Mouse (Mus musculus): ENCODE data around the gene Gm4131. TPM values are rescaled to one million over a fixed set of nuclear protein-coding genes. Genes with fewer than 3 reads are reported as not detected.
A peak's percentile ranks its signal among the peaks of the same experiment; 100 is the strongest.

Gm4131 gene
- polyA plus RNA-seq, 1 experiment, result not detected

DNA sequence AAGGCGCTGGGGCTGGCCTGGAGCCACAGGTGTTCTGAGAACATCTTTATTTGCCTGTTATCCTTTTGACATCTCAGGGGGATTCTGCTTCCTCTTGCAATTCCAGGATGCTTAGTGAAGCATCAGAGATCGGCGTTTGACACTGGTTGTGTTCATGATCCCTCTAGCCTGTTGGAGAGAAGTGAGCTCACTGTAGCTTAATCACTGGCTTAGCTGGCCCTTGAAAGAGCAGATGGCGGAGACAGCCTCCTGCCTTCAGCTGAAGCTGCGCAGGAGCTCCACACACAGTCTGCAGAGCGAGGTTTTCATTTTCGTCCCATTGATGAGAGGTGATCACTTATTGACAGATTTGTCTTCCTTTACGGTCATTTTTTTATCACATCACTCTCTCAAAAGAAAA is 9.1 kb upstream of the Gm4131 start:
- WGBS, result 86% methylated on average over 8 of the region's 8 CpGs
- Histone ChIP-seq H3K4me3 (replicated peaks; ENCODE audit: extremely low read depth, low read depth, low read length) (no peak overlapping the region), H3K4me1 (ENCODE audit: control insufficient read depth, insufficient read depth, low read length) (no peaks in the 10 kb centered on the region)
- TF ChIP-seq CTCF (IDR thresholded peaks at IDR 0.05; ENCODE audit: insufficient read depth, low read length) (no peak), POLR2A (IDR thresholded peaks at IDR 0.05; ENCODE audit: borderline replicate concordance, extremely low read depth, low read depth, low read length) (no peak)
- DNase-seq, result no peak

DNA sequence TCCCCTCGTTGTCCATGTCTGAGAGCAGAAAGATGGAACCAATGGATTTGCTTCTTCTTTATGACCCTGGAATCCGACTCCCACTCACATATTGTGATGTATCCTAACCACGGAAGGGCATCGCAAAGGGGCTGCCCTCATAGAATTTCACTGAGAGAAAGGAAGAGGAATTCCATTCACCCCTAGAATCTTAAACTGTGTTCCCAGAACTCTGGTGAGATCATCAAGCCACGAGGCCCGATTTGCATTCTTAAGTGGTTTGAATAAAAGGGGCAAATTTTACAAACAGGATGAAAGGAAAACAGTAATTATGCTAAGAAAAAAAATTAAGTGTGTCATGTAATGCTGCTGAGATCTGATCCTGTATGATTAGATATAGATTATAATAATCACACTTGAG is 8.2 kb upstream of the Gm4131 start:
- TF ChIP-seq POLR2A (IDR thresholded peaks at IDR 0.05; ENCODE audit: borderline replicate concordance, extremely low read depth, low read depth, low read length), result no peak
- TF ChIP-seq CTCF (IDR thresholded peaks at IDR 0.05; ENCODE audit: insufficient read depth, low read length), result no peak
- 78% methylated on average over 6 of the region's 6 CpGs for WGBS
- Histone ChIP-seq H3K4me3 (replicated peaks; ENCODE audit: extremely low read depth, low read depth, low read length) (no peak overlapping the region), H3K4me1 (ENCODE audit: control insufficient read depth, insufficient read depth, low read length) (no peaks in the 10 kb centered on the region)
- no peak for DNase-seq

DNA sequence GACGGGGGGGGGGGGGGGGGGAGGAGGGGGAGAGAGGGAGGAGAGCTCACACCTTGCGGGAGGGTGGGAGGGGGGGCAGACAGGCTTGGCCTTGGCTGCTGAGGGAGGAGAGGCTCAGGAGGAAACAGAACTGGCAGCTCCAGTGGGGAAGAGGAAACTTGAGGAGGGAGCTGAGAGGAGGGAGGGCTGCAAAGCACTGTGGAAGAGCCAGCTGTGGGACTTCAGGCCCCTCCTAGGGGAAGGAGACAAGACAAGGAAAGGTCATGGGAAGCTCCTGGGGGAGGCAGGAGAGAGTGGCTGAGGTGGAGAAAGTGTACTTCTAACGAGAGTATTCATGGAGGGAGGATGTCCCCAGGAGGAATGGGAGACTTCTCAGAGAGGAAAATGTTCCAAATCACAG is 6.7 kb upstream of the Gm4131 start:
- Histone ChIP-seq H3K4me1 (ENCODE audit: control insufficient read depth, insufficient read depth, low read length) (no peaks in the 10 kb centered on the region), H3K4me3 (replicated peaks; ENCODE audit: extremely low read depth, low read depth, low read length) (no peak overlapping the region)
- no peak for DNase-seq
- WGBS, result 3% methylated on average over 2 of the region's 3 CpGs
- TF ChIP-seq POLR2A (IDR thresholded peaks at IDR 0.05; ENCODE audit: borderline replicate concordance, extremely low read depth, low read depth, low read length), result no peak
- no peak for TF ChIP-seq CTCF (IDR thresholded peaks at IDR 0.05; ENCODE audit: insufficient read depth, low read length)

DNA sequence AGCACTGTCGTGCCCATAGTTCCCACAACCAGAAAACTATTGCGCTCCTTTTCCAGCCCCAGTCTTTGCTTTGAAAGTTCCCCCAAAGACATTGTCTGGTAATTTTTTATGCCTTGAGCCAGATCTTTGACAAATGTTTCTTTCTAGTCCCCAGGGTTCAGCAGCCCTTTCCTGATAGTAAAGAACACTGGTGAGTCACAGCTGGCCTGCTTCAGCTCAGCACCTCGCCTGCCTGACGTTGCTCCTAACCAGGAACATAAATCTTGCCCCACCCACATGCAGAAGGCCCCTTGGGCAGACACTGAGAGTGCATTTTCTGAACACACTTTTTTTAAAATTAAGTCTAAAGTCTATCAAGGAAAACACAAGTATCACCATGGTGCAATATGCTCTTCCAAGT is 3.6 kb upstream of the Gm4131 start:
- TF ChIP-seq CTCF (IDR thresholded peaks at IDR 0.05; ENCODE audit: insufficient read depth, low read length) (no peak), POLR2A (IDR thresholded peaks at IDR 0.05; ENCODE audit: borderline replicate concordance, extremely low read depth, low read depth, low read length) (no peak)

DNA sequence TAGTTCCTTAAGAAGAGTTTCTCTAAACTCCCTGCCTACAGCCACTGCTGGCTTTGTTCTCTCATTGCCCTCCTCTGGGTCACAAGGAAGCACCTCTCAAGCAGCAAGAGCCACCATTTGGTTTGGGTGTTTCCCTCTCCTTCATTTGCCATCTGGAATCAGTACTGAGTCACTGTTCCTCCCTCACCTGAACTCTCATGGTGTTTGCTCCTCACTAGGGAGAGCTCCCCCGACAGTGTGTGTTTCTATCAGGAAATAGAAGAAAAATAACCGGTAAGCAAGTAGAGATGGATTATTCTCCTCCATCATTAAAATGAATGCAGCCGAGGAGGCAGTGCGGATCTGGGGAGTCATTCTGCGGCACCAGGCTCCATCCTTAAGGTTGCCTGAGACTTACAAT is 2.7 kb upstream of the Gm4131 start:
- WGBS, result 84% methylated on average over 5 of the region's 5 CpGs
- no peaks in the 10 kb centered on the region for H3K4me1 ChIP-seq (ENCODE audit: control insufficient read depth, insufficient read depth, low read length)

More for the DNA sequence above, 3.6 kb upstream of the Gm4131 start:
- 36% methylated on average over 4 of the region's 4 CpGs for WGBS
- no peak for DNase-seq
- H3K4me1 ChIP-seq (ENCODE audit: control insufficient read depth, insufficient read depth, low read length), result no peaks in the 10 kb centered on the region
- H3K4me3 ChIP-seq (replicated peaks; ENCODE audit: extremely low read depth, low read depth, low read length), result no peak overlapping the region

DNA sequence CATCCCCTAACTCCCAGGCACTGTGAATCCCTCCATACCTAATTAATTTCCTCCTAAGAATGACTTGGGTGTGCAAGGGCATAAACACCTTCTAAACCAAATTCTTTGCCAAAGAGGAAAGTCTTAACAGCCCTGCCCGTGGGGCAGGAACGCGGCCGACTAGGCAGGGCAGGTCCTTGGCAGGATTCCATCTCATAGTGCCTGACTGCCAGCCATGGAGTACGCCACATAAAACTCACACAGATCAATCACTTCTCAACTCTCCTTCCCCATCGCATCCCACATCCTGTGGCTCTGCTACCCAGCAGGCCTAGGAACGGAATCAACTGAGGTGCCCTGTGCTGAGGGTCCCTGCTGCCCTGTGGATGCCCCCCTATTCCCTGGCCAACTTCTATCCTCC is 3.0 kb downstream of the Gm4131 start:
- H3K4me3 ChIP-seq (replicated peaks; ENCODE audit: extremely low read depth, low read depth, low read length), result no peak overlapping the region
- no peak for DNase-seq
- TF ChIP-seq POLR2A (IDR thresholded peaks at IDR 0.05; ENCODE audit: borderline replicate concordance, extremely low read depth, low read depth, low read length), result no peak
- TF ChIP-seq CTCF (IDR thresholded peaks at IDR 0.05; ENCODE audit: insufficient read depth, low read length), result no peak
- peaks cover 3% of the 10 kb centered on the region for H3K4me1 ChIP-seq (ENCODE audit: control insufficient read depth, insufficient read depth, low read length)
- 25% methylated on average over 7 of the region's 7 CpGs for WGBS

More for the DNA sequence above, 2.7 kb upstream of the Gm4131 start:
- H3K4me3 ChIP-seq (replicated peaks; ENCODE audit: extremely low read depth, low read depth, low read length), result no peak overlapping the region
- DNase-seq, result no peak
- TF ChIP-seq CTCF (IDR thresholded peaks at IDR 0.05; ENCODE audit: insufficient read depth, low read length) (no peak), POLR2A (IDR thresholded peaks at IDR 0.05; ENCODE audit: borderline replicate concordance, extremely low read depth, low read depth, low read length) (no peak)

DNA sequence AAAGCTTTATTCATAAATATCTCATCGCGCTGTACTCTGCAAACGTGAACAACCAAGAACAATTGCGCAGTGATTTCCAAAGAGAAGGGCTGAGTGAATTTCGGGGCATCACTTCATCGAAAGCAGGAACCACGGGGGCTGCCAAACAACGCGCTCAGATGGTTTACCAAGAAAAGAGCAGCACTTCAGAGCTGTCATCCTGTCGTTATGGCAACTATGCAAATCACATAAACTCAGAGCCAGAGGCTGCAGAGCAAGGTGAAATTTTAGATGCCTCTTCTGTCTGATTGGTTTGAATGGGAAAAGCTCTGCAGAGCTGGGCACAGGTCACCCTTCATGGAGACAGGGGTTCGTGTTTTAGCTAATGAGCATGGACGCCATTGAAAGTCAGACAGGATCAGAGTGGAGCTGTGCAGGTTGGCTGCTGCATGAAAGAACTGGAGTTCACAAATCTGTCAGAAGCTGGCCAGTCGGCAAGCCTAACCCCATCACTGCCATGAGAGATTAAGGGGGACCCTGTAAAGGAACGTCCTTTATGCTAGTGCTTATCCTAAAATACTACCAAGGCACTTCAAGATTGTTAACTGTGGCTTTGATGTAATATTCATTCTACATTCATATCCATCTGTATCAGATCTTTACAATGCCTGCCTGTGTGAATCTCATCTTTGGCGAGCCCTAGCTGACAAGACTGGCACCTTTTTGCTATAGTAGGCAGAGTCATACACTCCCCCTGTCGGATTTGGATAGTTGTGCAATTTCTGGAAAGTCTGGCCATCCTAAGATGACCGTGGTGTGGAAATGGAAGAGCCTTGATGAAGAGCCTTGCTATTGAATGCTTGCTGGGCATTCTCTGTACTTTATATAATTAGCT is 4.6 kb downstream of the Gm4131 start:
- Histone ChIP-seq H3K4me3 (replicated peaks; ENCODE audit: extremely low read depth, low read depth, low read length) (no peak overlapping the region), H3K4me1 (ENCODE audit: control insufficient read depth, insufficient read depth, low read length) (peaks cover 5% of the 10 kb centered on the region)
- 63% methylated on average over 17 of the region's 17 CpGs for WGBS
- no peak for DNase-seq
- TF ChIP-seq POLR2A (IDR thresholded peaks at IDR 0.05; ENCODE audit: borderline replicate concordance, extremely low read depth, low read depth, low read length) (no peak), CTCF (IDR thresholded peaks at IDR 0.05; ENCODE audit: insufficient read depth, low read length) (no peak)

DNA sequence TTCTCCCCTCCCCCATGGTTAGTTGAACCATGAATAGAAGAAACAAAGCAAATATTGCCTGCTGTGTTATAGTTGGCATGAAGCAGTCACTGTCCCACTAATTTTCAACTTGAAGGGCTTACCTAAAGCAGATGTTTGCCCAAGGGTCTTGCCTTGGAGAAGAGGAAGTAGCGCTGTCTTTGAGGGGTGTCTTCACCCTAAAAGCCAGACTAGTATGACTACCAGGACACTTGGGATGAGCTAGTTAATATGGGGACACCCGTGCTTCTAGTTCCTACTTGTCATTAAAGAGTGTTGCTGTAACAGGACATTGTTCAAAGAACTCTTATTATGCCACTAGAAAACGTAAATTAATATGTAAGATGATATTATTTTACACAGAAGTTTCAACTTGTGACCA is 9.6 kb downstream of the Gm4131 start:
- Histone ChIP-seq H3K4me1 (ENCODE audit: control insufficient read depth, insufficient read depth, low read length) (peaks cover 8% of the 10 kb centered on the region), H3K4me3 (replicated peaks; ENCODE audit: extremely low read depth, low read depth, low read length) (no peak overlapping the region)
- TF ChIP-seq POLR2A (IDR thresholded peaks at IDR 0.05; ENCODE audit: borderline replicate concordance, extremely low read depth, low read depth, low read length) (no peak), CTCF (IDR thresholded peaks at IDR 0.05; ENCODE audit: insufficient read depth, low read length) (no peak)
- 77% methylated on average over 3 of the region's 3 CpGs for WGBS
- DNase-seq, result no peak

DNA sequence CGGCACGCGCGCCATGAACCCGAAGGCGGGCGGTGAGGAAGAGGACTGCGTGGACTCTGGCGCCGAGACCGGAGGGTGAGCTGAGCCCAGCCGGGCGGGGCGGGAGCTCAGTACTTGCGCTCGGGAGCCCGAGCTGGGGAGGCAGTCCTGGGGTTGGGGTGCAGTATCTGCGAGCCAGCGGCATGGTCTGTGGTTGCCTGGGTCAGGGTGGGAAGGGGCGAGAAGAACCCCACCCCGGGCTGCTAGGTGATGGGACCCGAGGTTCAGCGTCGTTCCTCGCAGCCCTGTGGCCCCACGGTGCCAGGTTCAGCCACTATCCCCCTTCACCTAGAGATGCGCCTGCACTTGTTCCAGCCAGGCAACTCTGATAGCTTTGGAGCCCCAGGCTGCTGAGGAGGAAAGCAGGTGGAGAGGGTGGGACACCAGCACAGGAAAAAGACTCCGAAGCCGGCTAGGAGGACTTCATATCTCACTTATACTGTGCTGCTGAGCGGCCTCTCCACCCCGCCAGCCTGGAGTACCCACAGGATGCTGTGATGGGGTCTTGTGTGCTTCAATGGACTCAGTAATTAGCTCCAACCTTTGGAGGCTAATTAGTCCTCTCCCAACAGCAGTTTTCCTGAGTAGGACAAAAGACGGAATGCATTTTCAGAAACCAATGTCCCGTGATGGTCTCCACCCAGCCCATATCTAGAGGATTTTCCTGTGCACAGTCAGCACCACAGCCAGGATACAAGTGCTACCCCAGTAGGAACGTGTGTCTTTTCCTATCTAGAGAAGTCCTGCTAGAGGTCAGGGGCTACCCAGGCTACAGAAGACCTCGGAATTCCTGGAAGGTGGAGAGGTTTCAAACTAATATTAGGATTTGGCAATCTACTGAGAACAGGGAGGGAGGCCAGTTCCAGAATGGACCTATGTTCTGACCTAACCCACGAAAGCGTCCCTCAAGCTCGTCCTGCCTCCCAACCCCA is 10.6 kb downstream of the Gm4131 start:
- 8% methylated on average over 38 of the region's 38 CpGs for WGBS
- H3K4me3 ChIP-seq (replicated peaks; ENCODE audit: extremely low read depth, low read depth, low read length), result peak overlapping the region; percentile 65
- peaks cover 8% of the 10 kb centered on the region for H3K4me1 ChIP-seq (ENCODE audit: control insufficient read depth, insufficient read depth, low read length)
- TF ChIP-seq POLR2A (IDR thresholded peaks at IDR 0.05; ENCODE audit: borderline replicate concordance, extremely low read depth, low read depth, low read length), result no peak
- no peak for TF ChIP-seq CTCF (IDR thresholded peaks at IDR 0.05; ENCODE audit: insufficient read depth, low read length)
- peak; percentile 10 for DNase-seq
